Mouse (Mus musculus) C2C12 (cell line): Measurements from ENCODE around the gene Olfr429.

Experiments used
- CEBPB ChIP-seq: IDR thresholded peaks from one replicate; pipeline ENCODE4 v1.6.1; 2011; ENCODE audit warnings: low read depth, mild to moderate bottlenecking, control low read depth, moderate library complexity
- CTCF ChIP-seq: IDR thresholded peaks from one replicate; pipeline ENCODE4 v1.5.1; 2011; ENCODE audit not compliant: control insufficient read depth, insufficient read depth, insufficient read length
- FOSL1 ChIP-seq: IDR thresholded peaks from one replicate; pipeline ENCODE4 v1.8.0; 2011; ENCODE audit warnings: mild to moderate bottlenecking, low read length; ENCODE audit not compliant: poor library complexity, insufficient read depth, severe bottlenecking
- MAX ChIP-seq: IDR thresholded peaks from one replicate; pipeline ENCODE4 v1.6.1; 2011; ENCODE audit warnings: mild to moderate bottlenecking, control low read depth
- MYOD1 ChIP-seq: IDR thresholded peaks from one replicate; pipeline ENCODE4 v1.6.1; 2011; ENCODE audit warnings: low read depth; ENCODE audit not compliant: control insufficient read depth, insufficient read length
- MYOG ChIP-seq: IDR thresholded peaks from one replicate; pipeline ENCODE4 v1.6.1; 2011; ENCODE audit not compliant: control insufficient read depth, insufficient read length; ENCODE audit errors: extremely low read depth
- USF1 ChIP-seq: IDR thresholded peaks from one replicate; pipeline ENCODE4 v1.6.1; 2011; ENCODE audit warnings: low read depth, mild to moderate bottlenecking, control low read depth, moderate library complexity

GRCm38 (mm10) chr1:174035841-174036240 is 48.3 kb upstream of the Olfr429 start:
- no peak for TF ChIP-seq USF1
- TF ChIP-seq CEBPB = no peak
- no peak for TF ChIP-seq CTCF
- no peak for TF ChIP-seq MAX
- TF ChIP-seq MYOD1 = no peak
- TF ChIP-seq FOSL1 = no peak
- TF ChIP-seq MYOG = no peak
